Mouse (Mus musculus) cerebellum, adult (tissue): ENCODE data around the gene Nbl1.

Experiments
- ATAC-seq: cut with Nextera tagmentation; 2 replicates; pipeline ENCODE4 v1.9.2; 2017; ENCODE audit warnings: mild to moderate bottlenecking, moderate library complexity, mixed read lengths; ENCODE audit not compliant: insufficient number of reproducible peaks, low FRiP score, low TSS enrichment

The Nbl1 gene

DNA sequence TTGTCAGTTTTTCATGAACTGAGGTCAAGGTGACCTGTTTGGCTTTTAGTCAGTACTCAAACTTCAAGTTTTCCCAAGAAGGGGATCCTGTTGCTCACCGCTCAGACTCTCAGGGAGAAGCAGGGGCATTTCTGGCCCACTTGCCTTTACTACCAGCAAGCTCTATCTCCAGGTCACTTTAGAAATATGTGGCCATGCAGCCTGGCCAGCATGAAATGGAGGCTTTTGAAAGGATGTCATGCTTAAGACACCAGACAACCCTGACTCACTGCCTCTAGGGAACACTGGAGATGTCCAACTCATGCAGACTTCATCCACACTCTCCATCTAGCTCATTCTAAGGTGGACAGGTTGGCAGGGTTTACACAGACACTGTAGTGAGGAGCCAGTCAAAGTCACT is 12.7 kb upstream of the Nbl1 start:
- ATAC-seq, result no peak

GRCm38 (mm10) chr4:139101546-139101945 is 8.8 kb upstream of the Nbl1 start:
- ATAC-seq, result no peak

DNA sequence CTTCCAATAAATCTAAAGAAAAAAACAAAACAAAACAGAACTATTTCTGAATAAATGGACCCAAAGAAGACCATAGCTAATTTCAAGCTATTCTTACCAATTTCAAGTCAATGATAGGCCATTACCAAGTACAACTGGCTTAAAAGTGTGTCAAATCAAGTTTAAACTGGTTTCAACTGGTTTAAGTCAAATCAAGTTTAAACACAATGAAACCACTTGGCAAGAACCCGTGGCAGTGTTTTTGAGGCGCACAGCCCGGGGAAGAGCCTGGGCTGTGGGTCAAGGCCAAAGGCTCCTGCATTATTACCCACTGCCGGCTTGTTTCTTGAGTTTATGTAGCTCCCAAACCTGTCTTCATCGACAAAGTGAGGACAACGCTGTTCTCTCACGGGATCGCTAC is 7.5 kb upstream of the Nbl1 start:
- no peak for ATAC-seq

DNA sequence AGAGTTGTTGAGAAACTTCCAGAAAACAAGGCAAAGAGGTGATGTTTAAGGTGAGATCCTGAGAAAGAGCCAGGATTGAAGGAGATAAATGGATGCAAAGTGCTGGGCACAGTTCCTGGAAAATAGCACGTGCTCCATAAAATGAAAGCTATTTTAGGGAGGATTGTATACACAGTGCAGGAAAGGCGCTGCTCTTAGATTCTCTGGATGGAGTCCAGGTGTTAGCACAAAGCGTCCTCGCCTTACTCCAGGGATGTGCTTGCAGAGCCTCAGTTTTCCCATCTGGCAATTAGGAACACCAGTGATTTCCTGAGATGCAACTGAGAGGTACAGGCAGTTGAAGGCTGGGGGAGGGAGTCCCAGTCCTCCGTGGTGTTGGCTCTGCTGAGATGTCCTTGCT is 3.4 kb upstream of the Nbl1 start:
- no peak for ATAC-seq

DNA sequence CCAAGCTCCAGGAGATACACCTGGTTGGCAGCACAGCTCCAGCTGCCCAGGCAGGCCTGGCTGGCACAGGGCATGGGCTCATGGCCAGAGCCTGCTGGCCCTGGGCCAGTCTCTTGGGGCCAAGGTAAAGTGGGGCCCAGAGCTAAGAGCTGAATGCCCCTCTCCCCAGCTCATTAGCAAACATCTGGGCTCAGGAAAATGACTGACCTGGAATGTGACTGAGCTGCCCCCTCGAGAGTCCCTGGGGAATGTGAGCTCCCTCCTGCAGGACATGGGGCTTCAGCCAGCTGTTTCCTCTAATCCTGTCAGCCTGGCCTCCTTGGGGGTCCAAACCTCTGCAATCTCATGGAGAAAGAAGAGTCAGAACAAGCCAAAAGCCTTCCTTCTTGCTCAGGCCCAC is 2.6 kb upstream of the Nbl1 start:
- no peak for ATAC-seq

- ATAC-seq, result no peak
These were observed 370 bp upstream of the Nbl1 start for GRCm38 (mm10) chr4:139093196-139093530.

- no peak for ATAC-seq
These were observed 1.1 kb downstream of the Nbl1 start for GRCm38 (mm10) chr4:139091478-139092355.

DNA sequence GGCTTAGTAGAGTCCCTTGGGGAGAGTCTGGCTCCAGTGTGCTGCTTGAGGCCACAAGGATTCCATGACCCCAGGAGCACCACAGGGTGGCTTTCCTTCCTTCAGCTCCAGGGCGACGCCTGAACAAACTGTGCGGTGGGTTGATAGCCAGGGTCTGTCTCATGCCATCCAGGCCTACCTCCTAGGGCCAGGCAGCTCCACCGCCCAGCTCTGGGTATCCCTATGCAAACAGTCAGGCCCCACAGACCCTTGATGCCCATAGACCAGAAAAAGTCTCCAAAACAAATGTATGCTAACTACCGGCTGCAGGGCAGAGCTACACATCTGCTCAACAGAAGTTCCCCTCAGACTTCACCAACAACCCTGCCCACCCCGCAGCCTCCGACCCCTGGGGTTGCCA is 1.7 kb downstream of the Nbl1 start:
- ATAC-seq, result no peak

GRCm38 (mm10) chr4:139090303-139090940 is 2.4 kb downstream of the Nbl1 start:
- no peak for ATAC-seq

DNA sequence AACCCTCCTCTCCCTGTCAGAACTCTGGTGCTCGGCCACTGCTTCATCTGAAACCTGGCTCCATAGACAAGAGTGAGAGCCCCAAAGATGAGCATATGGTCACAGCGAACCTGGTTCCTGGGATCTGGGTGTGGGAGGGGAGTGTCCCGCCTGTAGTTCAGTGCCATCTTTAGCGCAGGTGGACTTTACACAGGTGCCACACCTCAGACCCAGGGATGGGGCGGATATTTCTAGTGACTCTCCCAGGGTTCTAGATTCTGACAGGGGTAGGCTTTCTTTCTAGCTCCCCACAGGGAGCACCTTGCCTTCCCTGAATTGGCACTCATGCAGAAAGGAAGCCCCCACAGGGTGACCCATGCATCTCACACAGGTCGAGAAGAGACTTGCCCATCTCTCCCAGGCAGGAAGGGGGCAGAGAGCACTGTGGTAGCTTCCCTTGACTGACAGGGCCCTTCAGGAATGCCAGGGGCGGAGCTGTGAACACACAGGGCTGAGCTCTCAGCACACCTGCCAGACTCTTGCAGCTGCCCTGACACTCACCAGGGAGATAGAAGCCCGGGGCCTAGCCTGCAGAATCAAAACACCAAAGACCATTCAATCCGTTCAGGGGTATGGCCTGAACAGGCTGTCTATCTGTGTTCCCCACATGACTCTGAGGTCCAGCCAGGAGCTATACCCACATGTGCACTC is 3.7 kb downstream of the Nbl1 start:
- ATAC-seq, result no peak

- no peak for ATAC-seq
These were observed 5.8 kb downstream of the Nbl1 start for GRCm38 (mm10) chr4:139086984-139087383.

DNA sequence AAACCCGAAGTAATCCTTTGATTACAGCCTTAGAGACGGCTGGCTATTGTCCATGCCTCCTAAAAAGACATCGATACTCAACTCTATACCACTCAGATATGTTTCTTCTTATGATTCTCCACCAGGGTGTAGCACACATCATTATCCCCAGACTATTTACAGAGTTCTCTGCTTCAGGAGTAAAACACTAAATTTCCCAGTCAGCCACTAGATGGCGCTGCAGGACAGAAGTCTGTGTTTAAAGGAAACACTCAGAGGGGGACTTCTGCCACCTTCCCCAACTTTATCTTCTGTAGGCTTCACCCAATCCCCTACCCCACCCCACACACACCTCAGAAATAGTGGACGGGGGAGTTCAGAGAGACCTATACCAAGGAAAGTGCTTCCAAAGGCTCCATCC is 6.8 kb downstream of the Nbl1 start:
- ATAC-seq, result no peak

DNA sequence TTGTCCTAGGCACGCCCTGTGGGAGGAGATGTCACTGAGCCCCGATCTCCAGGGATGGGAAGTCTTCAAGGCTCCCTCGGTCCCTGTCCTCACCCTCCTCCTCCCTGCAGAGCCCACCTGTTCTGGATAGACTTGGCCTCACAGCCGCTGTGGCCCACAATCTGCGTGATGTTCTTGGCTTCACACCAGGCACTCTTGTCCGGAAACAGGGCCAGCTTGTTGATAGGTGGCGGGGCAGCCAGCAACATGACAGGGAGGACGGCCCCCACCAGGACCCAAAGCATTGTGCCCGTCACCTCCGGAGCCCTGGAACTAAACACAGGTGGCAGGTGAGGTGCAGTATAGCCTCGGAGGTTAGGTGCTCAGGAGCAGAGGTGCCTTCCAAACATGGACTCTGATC is 7.5 kb downstream of the Nbl1 start:
- ATAC-seq, result no peak

DNA sequence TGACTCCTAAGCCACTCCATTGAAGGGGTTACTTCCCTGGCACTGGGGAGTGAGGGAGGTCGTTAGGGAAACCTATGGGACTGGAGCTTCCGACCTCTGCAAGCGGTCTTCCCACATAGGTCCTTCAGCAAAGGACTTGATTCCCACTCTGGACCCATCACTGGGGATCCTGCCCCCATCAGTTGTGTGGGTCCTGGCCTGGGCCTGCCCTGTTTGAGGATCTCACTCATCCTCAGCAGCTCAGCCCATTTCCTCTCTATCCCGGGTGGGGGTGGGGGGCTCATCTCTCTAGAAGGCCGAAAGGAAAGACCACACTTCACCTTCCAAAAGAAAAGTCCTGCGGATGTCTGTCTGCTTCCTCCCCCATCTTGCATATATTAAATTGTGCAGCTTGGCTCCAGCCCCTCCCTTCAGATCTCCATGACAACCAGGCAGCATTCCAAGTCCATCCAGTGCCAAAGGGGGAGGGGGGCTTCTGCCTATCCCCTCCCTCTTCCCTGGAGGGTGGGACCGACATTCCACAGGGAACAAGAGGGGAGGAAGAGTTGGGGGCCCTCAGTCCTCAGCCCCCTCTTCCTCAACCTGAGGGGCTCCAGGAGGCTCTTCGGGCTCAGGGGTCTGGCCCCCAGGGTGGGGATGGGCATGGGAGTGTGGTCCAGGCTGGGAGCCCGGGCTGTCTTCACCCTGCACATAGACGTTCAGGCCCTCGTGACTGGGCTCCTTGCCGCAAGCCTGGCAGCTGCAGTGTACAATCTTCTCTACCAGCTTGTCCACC is 9.8 kb downstream of the Nbl1 start:
- no peak for ATAC-seq

DNA sequence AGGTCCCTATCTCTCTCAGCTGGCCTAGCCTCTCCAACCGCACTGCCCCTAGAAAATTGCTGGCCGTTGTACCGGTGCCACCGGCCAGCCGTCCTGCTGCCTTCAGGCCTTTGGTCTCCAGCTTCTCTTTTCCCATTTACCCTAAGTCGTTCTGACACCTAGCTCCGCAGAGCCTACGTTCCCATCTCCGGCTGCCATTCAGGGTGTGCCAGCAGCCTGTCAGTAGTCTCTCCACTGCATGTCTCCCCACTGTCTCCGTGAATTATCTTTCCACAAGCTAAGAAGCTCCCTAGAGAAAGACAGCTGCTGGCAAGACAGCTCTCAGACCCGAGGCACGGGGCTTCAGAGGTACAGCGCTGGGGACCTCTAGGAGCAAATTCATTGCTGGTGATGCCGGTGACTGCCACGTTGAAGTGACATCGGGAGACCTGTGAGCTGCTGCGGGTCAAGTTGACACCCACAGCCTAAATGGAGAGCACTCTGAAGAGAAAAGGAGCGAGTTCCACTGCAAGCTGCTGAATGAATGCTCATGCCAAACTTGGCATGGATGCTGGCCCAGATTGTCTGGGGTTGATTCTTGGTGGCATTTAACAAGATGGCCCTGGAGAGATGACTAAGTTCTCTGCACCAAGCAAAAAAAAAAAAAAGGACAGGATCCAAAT is 11.4 kb downstream of the Nbl1 start:
- no peak for ATAC-seq

DNA sequence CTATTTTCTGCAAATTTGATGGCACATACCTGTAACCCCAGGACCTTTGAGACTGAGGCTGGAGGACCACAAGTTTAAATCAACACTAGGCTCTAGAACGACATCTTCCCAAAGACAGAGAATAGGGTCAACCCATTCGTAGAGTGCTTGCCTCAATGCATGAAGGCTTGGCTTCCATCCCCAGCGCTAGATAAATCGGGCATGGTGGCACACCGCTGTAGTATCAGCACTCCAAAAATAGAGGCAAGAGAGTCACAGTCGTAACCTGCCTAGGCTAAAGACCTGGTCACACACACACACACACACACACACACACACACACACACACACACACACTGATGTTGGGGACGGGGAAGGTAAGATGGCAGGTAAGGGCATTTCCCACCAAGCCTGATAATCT is 12.5 kb downstream of the Nbl1 start:
- no peak for ATAC-seq

DNA sequence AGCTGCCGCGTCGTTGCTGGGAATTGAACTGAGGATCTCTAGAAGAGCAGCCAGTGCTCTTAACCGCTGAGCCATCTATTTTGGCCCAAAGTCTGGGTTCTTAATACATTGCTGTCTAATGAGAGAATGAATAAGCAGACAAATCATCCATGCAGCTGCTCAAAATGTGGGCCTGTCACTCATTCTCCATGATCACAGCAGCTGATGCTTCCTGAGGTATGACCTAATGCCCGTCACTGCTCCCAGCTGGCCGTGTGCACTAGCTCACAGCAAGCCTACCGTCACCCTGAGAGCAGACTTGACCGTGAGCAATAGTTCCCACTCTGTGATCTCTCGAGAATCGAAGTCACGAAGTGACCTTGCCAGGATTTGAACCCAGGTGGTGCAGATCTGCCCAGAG is 13.4 kb downstream of the Nbl1 start:
- no peak for ATAC-seq

- ATAC-seq, result no peak
These were observed 14.1 kb downstream of the Nbl1 start for GRCm38 (mm10) chr4:139078726-139079125.

DNA sequence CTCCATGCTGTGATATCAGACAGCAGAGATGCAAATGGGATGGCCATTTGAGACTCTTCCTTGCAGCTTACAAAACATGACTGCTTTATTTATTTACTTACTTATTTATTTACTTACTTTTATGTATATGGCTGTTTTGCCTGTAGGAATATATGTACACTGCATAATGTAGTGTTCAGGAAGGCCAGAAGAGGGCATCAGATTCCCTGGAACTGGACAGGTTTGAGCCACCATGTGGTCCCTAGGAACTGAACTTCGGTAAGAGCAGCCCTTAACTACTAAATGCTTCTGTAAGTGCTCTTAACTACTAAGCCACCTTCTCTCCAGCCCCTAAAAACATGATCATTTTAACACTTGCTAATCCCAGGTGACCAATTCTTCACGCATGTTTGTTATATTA is 14.5 kb downstream of the Nbl1 start:
- no peak for ATAC-seq

- no peak for ATAC-seq
These were observed 16.9 kb downstream of the Nbl1 start for GRCm38 (mm10) chr4:139075915-139076314.
